Mouse (Mus musculus) erythroblast, adult 5-6 weeks (primary cell): ENCODE results near the gene Kcna1. TPM values are rescaled to one million over a fixed set of nuclear protein-coding genes. Genes with fewer than 3 reads are reported as not detected.

Experiments
- ATAC-seq: replicated peaks from 2 replicates; pipeline ENCODE4 v1.8.0; 2016; ENCODE audit warnings: moderate number of reproducible peaks, mild to moderate bottlenecking, moderate TSS enrichment, inconsistent platforms; ENCODE audit not compliant: poor library complexity, low FRiP score, severe bottlenecking
- total RNA-seq, 2 experiments: library from RNA; stranded (forward) in 1 of 2; stranded (reverse) in 1 of 2; fragments of 150-400 nt in 1 of 2; fragments of 200-764, 138-1000 nt in 1 of 2; gene quantifications; 2 replicates each; pipeline versions ENCODE4 v1.2.3 to v1.2.4; 2015 to 2017; ENCODE audit warnings: low replicate concordance in 2 of 2

Kcna1 gene
- total RNA-seq, 2 experiments from 2014 or later = 0.17 TPM; not detected in 1

GRCm38 (mm10) chr6:126599201-126599995, 46.8 kb downstream of the Kcna1 start:
- ATAC-seq = no peak

GRCm38 (mm10) chr6:126597741-126598140, 48.4 kb downstream of the Kcna1 start:
- no peak for ATAC-seq

DNA sequence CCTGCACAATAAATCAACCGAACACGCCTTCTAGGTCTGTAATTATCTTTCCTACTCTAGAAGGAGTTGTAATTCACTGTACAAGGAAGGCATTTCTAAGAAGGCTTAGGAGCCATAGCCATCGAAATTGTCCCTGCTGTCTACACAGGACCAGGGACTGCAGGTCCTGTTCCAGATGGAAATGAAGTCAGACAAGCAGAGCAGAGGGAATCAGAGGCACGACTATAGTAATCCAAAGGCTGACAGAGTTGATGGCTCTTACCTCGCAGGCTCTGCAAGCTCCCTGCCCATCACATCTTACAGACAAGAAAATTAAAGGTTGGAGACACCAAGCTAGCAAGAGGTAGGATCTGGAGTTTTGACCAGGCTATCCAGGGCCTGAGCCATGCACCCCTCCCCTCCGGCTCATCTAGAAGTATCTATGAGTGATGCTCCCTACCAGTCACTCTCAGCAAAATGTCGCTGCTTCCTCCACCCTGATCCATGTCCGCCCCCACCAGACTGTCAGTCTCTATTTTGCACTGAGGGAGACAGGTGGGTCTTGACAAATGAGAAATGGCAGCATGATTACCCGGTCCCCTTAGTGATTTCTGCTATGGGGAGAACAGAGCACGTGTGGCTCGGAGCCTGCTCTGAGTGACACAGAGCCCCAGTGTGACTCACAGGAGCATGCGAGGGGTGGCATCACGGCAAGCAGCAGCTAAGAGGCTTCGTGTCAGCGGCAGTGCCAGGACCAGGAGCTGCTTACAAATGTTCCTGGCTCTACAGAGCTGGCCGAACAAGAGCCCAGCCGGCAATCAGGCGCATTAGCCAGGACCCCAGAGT, 50.2 kb downstream of the Kcna1 start:
- ATAC-seq = no peak

GRCm38 (mm10) chr6:126595130-126595529, 51.1 kb downstream of the Kcna1 start:
- no peak for ATAC-seq

GRCm38 (mm10) chr6:126594365-126594764, 51.8 kb downstream of the Kcna1 start:
- ATAC-seq = no peak

GRCm38 (mm10) chr6:126593336-126593735, 52.8 kb downstream of the Kcna1 start:
- no peak for ATAC-seq

Other genes starting within 250 kb of the Kcna1 start
- gene Kcna5, start 111.0 kb downstream of the Kcna1 start, total RNA-seq (2015; ENCODE audit: low replicate concordance) = not detected in 2 replicates
- gene Kcna5, start 111.0 kb downstream of the Kcna1 start, total RNA-seq (2017; ENCODE audit: low replicate concordance) = not detected in 2 replicates
- not detected in 2 replicates for gene Kcna6, start 94.3 kb upstream of the Kcna1 start, total RNA-seq (2015; ENCODE audit: low replicate concordance)
- gene Kcna6, start 94.3 kb upstream of the Kcna1 start, total RNA-seq (2017; ENCODE audit: low replicate concordance) = not detected in 2 replicates
- 21.7 and 31.3 TPM in 2 replicates for gene Ndufa9, start 202.8 kb upstream of the Kcna1 start, total RNA-seq (2015; ENCODE audit: low replicate concordance)
- gene Ndufa9, start 202.8 kb upstream of the Kcna1 start, total RNA-seq (2017; ENCODE audit: low replicate concordance) = 27.3 and 28.5 TPM in 2 replicates
- gene Akap3, start 206.7 kb upstream of the Kcna1 start, total RNA-seq (2015; ENCODE audit: low replicate concordance) = not detected in 2 replicates
- gene Akap3, start 206.7 kb upstream of the Kcna1 start, total RNA-seq (2017; ENCODE audit: low replicate concordance) = not detected in 2 replicates